Mouse (Mus musculus): Measurements from ENCODE around the gene Hsd17b12. TPM values are rescaled to one million over a fixed set of nuclear protein-coding genes. Genes with fewer than 3 reads are reported as not detected.

Gene Hsd17b12
- polyA plus RNA-seq, 1 experiment from 2014 or later: 119 TPM

- H3K27me3 ChIP-seq: no peaks in the 10 kb centered on the region
- 92% methylated on average over 6 of the region's 6 CpGs for WGBS
- peaks cover 6% of the 10 kb centered on the region; the same call in 1 of the 2 replicates for H3K4me1 ChIP-seq
- H3K36me3 ChIP-seq: peaks cover 92% of the 10 kb centered on the region
- no peak within 1 kb of the TSS for H3K9ac ChIP-seq
- no peak within 1 kb of the TSS for H3K27ac ChIP-seq
- ATAC-seq (ENCODE audit: insufficient number of reproducible peaks, insufficient read depth, low FRiP score, low TSS enrichment, low read depth): no peak
- no peak within 1 kb of the TSS for H3K4me2 ChIP-seq
- no peak within 1 kb of the TSS for H3K4me3 ChIP-seq
- no peaks in the 10 kb centered on the region for H3K9me3 ChIP-seq
Observed at GRCm38 (mm10) chr2:93996254-93996653, 161.5 kb downstream of the Hsd17b12 start, which contains the start of gene Gm27027. Gm27027 (minus strand) TSS chr2:93996354.

DNA sequence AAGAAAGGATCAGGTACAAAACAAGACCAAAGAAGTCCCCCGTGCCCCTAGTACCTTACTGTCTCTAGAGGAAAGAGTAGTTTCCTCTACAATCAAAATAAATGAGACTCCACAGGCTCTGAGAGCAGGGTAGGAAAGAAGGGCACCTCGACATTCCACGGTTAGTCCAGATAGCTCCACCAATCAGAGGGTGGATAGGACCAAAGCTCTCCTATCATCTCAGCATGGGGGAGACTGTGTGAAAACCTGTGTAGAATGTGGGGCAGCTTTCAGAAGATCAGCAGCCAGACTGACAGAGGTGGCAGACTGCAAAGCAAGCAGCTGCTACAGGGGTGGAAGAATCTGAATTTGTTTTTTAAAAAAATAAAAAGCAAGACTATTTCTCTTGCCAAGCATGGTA lies 165.0 kb downstream of the Hsd17b12 start:
- no peaks in the 10 kb centered on the region for H3K27me3 ChIP-seq
- peaks cover 6% of the 10 kb centered on the region; the same call in 1 of the 2 replicates for H3K4me1 ChIP-seq
- no peak overlapping the region for H3K4me3 ChIP-seq
- no peak overlapping the region for H3K9ac ChIP-seq
- ATAC-seq (ENCODE audit: insufficient number of reproducible peaks, insufficient read depth, low FRiP score, low TSS enrichment, low read depth): no peak
- H3K27ac ChIP-seq: no peak overlapping the region
- peaks cover 91% of the 10 kb centered on the region for H3K36me3 ChIP-seq
- H3K4me2 ChIP-seq: no peak overlapping the region
- WGBS: 53% methylated on average over 3 of the region's 3 CpGs
- H3K9me3 ChIP-seq: no peaks in the 10 kb centered on the region

GRCm38 (mm10) chr2:93992259-93992658 lies 165.5 kb downstream of the Hsd17b12 start:
- Histone ChIP-seq H3K4me3 (no peak overlapping the region), H3K4me1 (peaks cover 6% of the 10 kb centered on the region; the same call in 1 of the 2 replicates), H3K4me2 (no peak overlapping the region), H3K9ac (no peak overlapping the region), H3K9me3 (no peaks in the 10 kb centered on the region), H3K27me3 (no peaks in the 10 kb centered on the region), H3K36me3 (peaks cover 91% of the 10 kb centered on the region), H3K27ac (no peak overlapping the region)
- 28% methylated on average over 5 of the region's 5 CpGs for WGBS
- no peak for ATAC-seq (ENCODE audit: insufficient number of reproducible peaks, insufficient read depth, low FRiP score, low TSS enrichment, low read depth)

- WGBS: 74% methylated on average over 3 of the region's 3 CpGs
- H3K9ac ChIP-seq: no peak overlapping the region
- no peak for ATAC-seq (ENCODE audit: insufficient number of reproducible peaks, insufficient read depth, low FRiP score, low TSS enrichment, low read depth)
Observed at GRCm38 (mm10) chr2:93991336-93991735, 166.4 kb downstream of the Hsd17b12 start.

GRCm38 (mm10) chr2:93988440-93988839 lies 169.3 kb downstream of the Hsd17b12 start:
- H3K4me3 ChIP-seq: no peak overlapping the region
- H3K4me1 ChIP-seq: peaks cover 6% of the 10 kb centered on the region; the same call in 1 of the 2 replicates
- no peak overlapping the region for H3K27ac ChIP-seq
- no peaks in the 10 kb centered on the region for H3K27me3 ChIP-seq
- no peaks in the 10 kb centered on the region for H3K9me3 ChIP-seq
- no peak overlapping the region for H3K4me2 ChIP-seq
- H3K36me3 ChIP-seq: peaks cover 74% of the 10 kb centered on the region
- no peak overlapping the region for H3K9ac ChIP-seq
- no peak for ATAC-seq (ENCODE audit: insufficient number of reproducible peaks, insufficient read depth, low FRiP score, low TSS enrichment, low read depth)
- WGBS: 91% methylated on average over 2 of the region's 2 CpGs

More at GRCm38 (mm10) chr2:93991336-93991735, 166.4 kb downstream of the Hsd17b12 start:
- H3K9me3 ChIP-seq: no peaks in the 10 kb centered on the region
- peaks cover 6% of the 10 kb centered on the region; the same call in 1 of the 2 replicates for H3K4me1 ChIP-seq
- peaks cover 90% of the 10 kb centered on the region for H3K36me3 ChIP-seq
- H3K4me2 ChIP-seq: no peak overlapping the region
- H3K4me3 ChIP-seq: no peak overlapping the region
- no peaks in the 10 kb centered on the region for H3K27me3 ChIP-seq
- no peak overlapping the region for H3K27ac ChIP-seq

Small RNA genes lying within 50 kb of the gene (microRNA-seq; reads per million reads assigned to microRNA genes)
- not detected for gene Gm23630

Other genes starting within 250 kb of the Hsd17b12 start
- gene Gm13889, start 200.8 kb downstream of the Hsd17b12 start, polyA plus RNA-seq (2015; fragmentation: Nextera tagmentation; extraction: Ambion mirVana): 3.5 and 3.7 TPM in 2 replicates
- gene Gm27027, start 161.6 kb downstream of the Hsd17b12 start, polyA plus RNA-seq (2015; fragmentation: Nextera tagmentation; extraction: Ambion mirVana): not detected in 2 replicates
- 73.3 and 80.7 TPM in 2 replicates for gene Alkbh3, start 147.2 kb downstream of the Hsd17b12 start, polyA plus RNA-seq (2015; fragmentation: Nextera tagmentation; extraction: Ambion mirVana)
- gene Ttc17, start 248.7 kb upstream of the Hsd17b12 start, polyA plus RNA-seq (2015; fragmentation: Nextera tagmentation; extraction: Ambion mirVana): 17.9 and 18.6 TPM in 2 replicates

Data from embryonic facial prominence, embryonic 13.5 days (tissue).